Mouse (Mus musculus): Measurements from ENCODE around the gene Hoxa10. TPM values are rescaled to one million over a fixed set of nuclear protein-coding genes. Genes with fewer than 3 reads are reported as not detected.

Hoxa10 gene
- polyA plus RNA-seq, 1 experiment from 2014 or later: not detected

GRCm38 (mm10) chr6:52207684-52207976 lies 33.0 kb downstream of the Hoxa10 start:
- ATAC-seq (ENCODE audit: low FRiP score): no peak
- peaks cover 17% of the 10 kb centered on the region for H3K4me1 ChIP-seq
- H3K4me2 ChIP-seq (replicated peaks): peak overlapping the region; percentile 46
- no peak overlapping the region for H3K27ac ChIP-seq
- peak overlapping the region; percentile 47; the same call in 1 of the 2 replicates for H3K4me3 ChIP-seq
- H3K9ac ChIP-seq: no peak overlapping the region
- H3K36me3 ChIP-seq: no peaks in the 10 kb centered on the region
- no peaks in the 10 kb centered on the region for H3K9me3 ChIP-seq (replicated peaks)
- H3K27me3 ChIP-seq: peaks cover 97% of the 10 kb centered on the region

- Histone ChIP-seq H3K4me3 (peak overlapping the region; percentile 47), H3K27ac (no peak overlapping the region), H3K9me3 (replicated peaks) (no peaks in the 10 kb centered on the region), H3K4me2 (replicated peaks) (peak overlapping the region; percentile 46), H3K36me3 (no peaks in the 10 kb centered on the region), H3K27me3 (peaks cover 96% of the 10 kb centered on the region), H3K9ac (no peak overlapping the region), H3K4me1 (peaks cover 17% of the 10 kb centered on the region)
- ATAC-seq (ENCODE audit: low FRiP score): no peak
- 1% methylated on average over 4 of the region's 4 CpGs for WGBS
These were observed 33.6 kb downstream of the Hoxa10 start for GRCm38 (mm10) chr6:52206882-52207683.

- H3K9ac ChIP-seq: peak overlapping the region; percentile 56
- peaks cover 96% of the 10 kb centered on the region for H3K27me3 ChIP-seq
- peak overlapping the region; percentile 46 for H3K4me2 ChIP-seq (replicated peaks)
- peak overlapping the region; percentile 47 for H3K4me3 ChIP-seq
- peaks cover 14% of the 10 kb centered on the region for H3K4me1 ChIP-seq
- no peaks in the 10 kb centered on the region for H3K36me3 ChIP-seq
- no peaks in the 10 kb centered on the region for H3K9me3 ChIP-seq (replicated peaks)
- peak overlapping the region; percentile 71 for H3K27ac ChIP-seq
- no peak for ATAC-seq (ENCODE audit: low FRiP score)
- under 1% methylated on average over 55 of the region's 55 CpGs for WGBS
These were observed 34.7 kb downstream of the Hoxa10 start for GRCm38 (mm10) chr6:52205638-52206621.

GRCm38 (mm10) chr6:52205221-52205620 lies 35.4 kb downstream of the Hoxa10 start:
- Histone ChIP-seq H3K9me3 (replicated peaks) (no peaks in the 10 kb centered on the region), H3K27ac (peak overlapping the region; percentile 71), H3K36me3 (no peaks in the 10 kb centered on the region), H3K4me2 (replicated peaks) (peak overlapping the region; percentile 46), H3K4me1 (peaks cover 14% of the 10 kb centered on the region), H3K4me3 (peak overlapping the region; percentile 47), H3K9ac (peak overlapping the region; percentile 56), H3K27me3 (peaks cover 98% of the 10 kb centered on the region)
- WGBS: 4% methylated on average over 14 of the region's 14 CpGs
- no peak for ATAC-seq (ENCODE audit: low FRiP score)

- peaks cover 98% of the 10 kb centered on the region for H3K27me3 ChIP-seq
- peak within 1 kb of the TSS; percentile 47 for H3K4me3 ChIP-seq
- peak within 1 kb of the TSS; percentile 65 for H3K9ac ChIP-seq
- H3K36me3 ChIP-seq: no peaks in the 10 kb centered on the region
- peak; percentile 20 for ATAC-seq (ENCODE audit: low FRiP score)
- H3K27ac ChIP-seq: peak within 1 kb of the TSS; percentile 80
- peak within 1 kb of the TSS; percentile 46 for H3K4me2 ChIP-seq (replicated peaks)
- H3K4me1 ChIP-seq: peaks cover 14% of the 10 kb centered on the region
- no peaks in the 10 kb centered on the region for H3K9me3 ChIP-seq (replicated peaks)
- under 1% methylated on average over 64 of the region's 65 CpGs for whole genome bisulfite sequencing
These were observed 36.5 kb downstream of the Hoxa10 start, which contains the start of gene Hoxa5 for GRCm38 (mm10) chr6:52204050-52204752. Hoxa5 (minus strand) TSS chr6:52204587.

GRCm38 (mm10) chr6:52203371-52204049 lies 37.1 kb downstream of the Hoxa10 start:
- peak; percentile 63 for ATAC-seq (ENCODE audit: low FRiP score)
- Histone ChIP-seq H3K4me1 (peaks cover 10% of the 10 kb centered on the region), H3K9ac (peak overlapping the region; percentile 65), H3K4me3 (peak overlapping the region; percentile 47), H3K27me3 (peaks cover 97% of the 10 kb centered on the region), H3K9me3 (replicated peaks) (no peaks in the 10 kb centered on the region), H3K4me2 (replicated peaks) (peak overlapping the region; percentile 46), H3K36me3 (no peaks in the 10 kb centered on the region), H3K27ac (peak overlapping the region; percentile 80)
- under 1% methylated on average over 46 of the region's 46 CpGs for WGBS

GRCm38 (mm10) chr6:52203121-52203370 lies 37.6 kb downstream of the Hoxa10 start:
- no peak for ATAC-seq (ENCODE audit: low FRiP score)
- WGBS: 1% methylated on average over 10 of the region's 10 CpGs
- peaks cover 9% of the 10 kb centered on the region for H3K4me1 ChIP-seq
- H3K4me3 ChIP-seq: peak overlapping the region; percentile 47
- peak overlapping the region; percentile 65 for H3K9ac ChIP-seq
- no peaks in the 10 kb centered on the region for H3K9me3 ChIP-seq (replicated peaks)
- H3K27ac ChIP-seq: peak overlapping the region; percentile 80
- H3K36me3 ChIP-seq: no peaks in the 10 kb centered on the region
- peaks cover 97% of the 10 kb centered on the region for H3K27me3 ChIP-seq
- H3K4me2 ChIP-seq (replicated peaks): peak overlapping the region; percentile 46

- H3K27me3 ChIP-seq: peaks cover 97% of the 10 kb centered on the region
- peaks cover 9% of the 10 kb centered on the region for H3K4me1 ChIP-seq
- ATAC-seq (ENCODE audit: low FRiP score): no peak
- no peaks in the 10 kb centered on the region for H3K36me3 ChIP-seq
- H3K4me3 ChIP-seq: peak overlapping the region; percentile 47
- no peaks in the 10 kb centered on the region for H3K9me3 ChIP-seq (replicated peaks)
- peak overlapping the region; percentile 65 for H3K9ac ChIP-seq
- H3K4me2 ChIP-seq (replicated peaks): peak overlapping the region; percentile 46
- WGBS: 2% methylated on average over 22 of the region's 22 CpGs
- H3K27ac ChIP-seq: peak overlapping the region; percentile 80
These were observed 38.1 kb downstream of the Hoxa10 start for GRCm38 (mm10) chr6:52202362-52203120.

GRCm38 (mm10) chr6:52201269-52201668 lies 39.4 kb downstream of the Hoxa10 start:
- H3K36me3 ChIP-seq: no peaks in the 10 kb centered on the region
- H3K4me1 ChIP-seq: peaks cover 9% of the 10 kb centered on the region
- H3K9me3 ChIP-seq (replicated peaks): no peaks in the 10 kb centered on the region
- H3K9ac ChIP-seq: peak overlapping the region; percentile 28; the same call in 1 of the 2 replicates
- H3K27ac ChIP-seq: 0 out of 2 replicates have a peak overlapping the region, but pooled peaks have one; percentile 75
- WGBS: 7% methylated on average over 1 of the region's 1 CpGs
- peak overlapping the region; percentile 25 for H3K4me3 ChIP-seq
- no peak for ATAC-seq (ENCODE audit: low FRiP score)
- H3K27me3 ChIP-seq: peaks cover 97% of the 10 kb centered on the region
- peak overlapping the region; percentile 34 for H3K4me2 ChIP-seq (replicated peaks)

- Histone ChIP-seq H3K4me1 (peaks cover 9% of the 10 kb centered on the region), H3K27ac (peak overlapping the region; percentile 75; the same call in 1 of the 2 replicates), H3K4me3 (peak overlapping the region; percentile 25), H3K36me3 (no peaks in the 10 kb centered on the region), H3K4me2 (replicated peaks) (peak overlapping the region; percentile 34), H3K9ac (peak overlapping the region; percentile 55; the same call in 1 of the 2 replicates), H3K27me3 (peaks cover 97% of the 10 kb centered on the region), H3K9me3 (replicated peaks) (no peaks in the 10 kb centered on the region)
- no peak for ATAC-seq (ENCODE audit: low FRiP score)
- WGBS: 10% methylated on average over 10 of the region's 10 CpGs
These were observed 39.9 kb downstream of the Hoxa10 start for GRCm38 (mm10) chr6:52200751-52201250.
